Mouse (Mus musculus) ZHBTc4 (cell line): ENCODE data around the gene Ern1.
A peak's percentile ranks its signal among the peaks of the same experiment; 100 is the strongest.

Experiments
- DNase-seq: peaks from one replicate; pipeline ENCODE4 v3.0.0-alpha.2; 2011; ENCODE audit warnings: low read depth, low spot score

Ern1 gene

DNA sequence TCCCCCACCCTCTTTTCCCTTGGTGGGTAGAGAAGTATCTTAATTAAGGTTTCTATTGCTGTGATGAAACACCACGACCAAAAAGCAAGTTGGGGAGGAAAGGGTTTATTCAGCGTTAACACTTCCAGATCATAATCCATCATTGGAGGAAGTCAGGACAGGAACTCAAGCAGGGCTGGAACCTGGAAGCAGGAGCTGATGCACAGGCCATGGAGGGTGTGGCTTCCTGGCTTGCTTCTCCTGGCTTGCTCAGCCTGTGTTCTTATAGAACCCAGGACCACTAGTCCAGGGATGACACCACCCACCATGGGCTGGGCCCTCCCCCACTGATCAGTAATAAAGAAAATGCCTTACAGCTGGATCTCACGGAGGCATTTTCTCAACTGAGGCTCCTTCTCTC lies 96.9 kb downstream of the Ern1 start:
- DNase-seq: no peak

DNA sequence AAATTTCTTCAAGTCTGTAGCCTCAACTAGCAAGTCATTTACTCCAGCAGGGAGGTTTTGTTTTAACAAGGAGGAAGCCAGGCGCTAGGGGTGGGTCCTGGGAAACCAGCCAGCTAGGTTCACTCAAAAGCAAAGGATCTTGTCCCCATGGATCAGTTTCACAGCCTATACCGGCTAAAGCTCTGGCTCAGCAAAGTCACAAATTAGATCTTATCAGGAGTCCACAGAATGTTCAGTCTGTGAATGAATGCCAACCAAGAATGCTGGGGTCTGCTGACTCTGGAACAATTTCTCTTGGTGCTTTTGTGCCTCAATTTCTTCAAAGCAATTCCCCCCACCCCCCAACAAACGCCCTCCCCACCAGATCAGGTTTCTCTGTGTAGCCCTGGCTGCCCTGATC lies 98.0 kb downstream of the Ern1 start:
- DNase-seq: no peak

DNA sequence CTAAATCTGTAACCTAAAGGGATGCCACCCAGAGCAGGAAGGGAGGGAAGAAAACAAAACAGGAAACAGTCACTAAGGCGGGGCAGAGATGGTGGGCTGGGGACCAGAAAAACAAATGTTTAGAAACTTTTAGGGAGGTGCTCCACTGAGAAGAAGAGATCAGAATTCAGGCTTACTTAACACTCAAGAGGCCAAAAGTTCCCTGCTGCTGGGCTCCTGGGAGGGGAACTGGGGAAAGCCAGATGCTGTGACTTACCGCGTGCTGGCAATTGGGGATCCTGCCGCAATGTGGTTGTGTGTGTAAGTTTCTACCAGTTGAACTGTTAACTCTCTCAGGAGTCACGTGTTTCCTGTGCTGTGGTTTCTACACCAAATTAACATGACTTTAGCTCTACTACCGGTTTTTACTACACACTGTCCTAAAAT lies 99.8 kb downstream of the Ern1 start, which contains the start of gene Icam2:
TSS of gene Icam2 (minus strand) at position 285 of the 426 bp plus-strand sequence.
- peak; percentile 15 for DNase-seq

DNA sequence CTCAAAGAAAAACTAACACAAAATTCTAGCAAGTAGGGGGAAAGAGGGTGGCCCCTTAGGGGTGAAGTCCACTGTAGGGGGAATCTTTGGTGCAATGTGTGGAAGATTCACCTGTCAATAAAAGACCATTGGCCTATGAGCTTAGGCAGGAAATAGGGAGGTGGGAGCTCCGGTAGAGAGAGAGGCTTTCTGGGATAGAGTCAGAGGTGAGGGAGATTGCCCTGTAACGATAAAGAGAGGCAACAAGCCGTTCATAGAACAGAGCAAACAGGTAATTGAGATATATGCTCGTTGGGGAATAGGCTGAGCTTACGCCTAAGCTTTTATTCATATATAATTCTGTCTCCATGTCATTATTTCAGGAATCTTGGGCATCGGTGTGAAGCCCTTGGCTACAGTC lies 100.6 kb downstream of the Ern1 start:
- DNase-seq: peak; percentile 21

DNA sequence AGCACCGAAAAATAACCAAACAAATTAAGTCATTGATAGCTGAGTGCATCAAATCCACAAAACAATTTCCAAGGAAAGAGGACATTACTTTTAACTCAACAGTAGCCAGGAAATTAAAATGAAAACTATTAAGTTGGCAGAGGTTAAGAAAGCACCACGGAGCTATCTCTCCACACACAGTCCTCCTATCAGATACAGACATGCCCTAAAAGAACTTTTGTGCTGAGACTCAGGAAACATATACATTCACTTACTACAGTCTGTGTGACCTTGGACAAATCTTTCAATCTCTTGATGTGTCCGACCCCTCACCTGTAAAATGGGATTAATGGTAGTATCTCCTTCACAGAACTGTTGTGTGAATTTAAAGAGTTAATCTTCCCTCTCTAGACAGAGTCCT lies 101.2 kb downstream of the Ern1 start:
- no peak for DNase-seq

DNA sequence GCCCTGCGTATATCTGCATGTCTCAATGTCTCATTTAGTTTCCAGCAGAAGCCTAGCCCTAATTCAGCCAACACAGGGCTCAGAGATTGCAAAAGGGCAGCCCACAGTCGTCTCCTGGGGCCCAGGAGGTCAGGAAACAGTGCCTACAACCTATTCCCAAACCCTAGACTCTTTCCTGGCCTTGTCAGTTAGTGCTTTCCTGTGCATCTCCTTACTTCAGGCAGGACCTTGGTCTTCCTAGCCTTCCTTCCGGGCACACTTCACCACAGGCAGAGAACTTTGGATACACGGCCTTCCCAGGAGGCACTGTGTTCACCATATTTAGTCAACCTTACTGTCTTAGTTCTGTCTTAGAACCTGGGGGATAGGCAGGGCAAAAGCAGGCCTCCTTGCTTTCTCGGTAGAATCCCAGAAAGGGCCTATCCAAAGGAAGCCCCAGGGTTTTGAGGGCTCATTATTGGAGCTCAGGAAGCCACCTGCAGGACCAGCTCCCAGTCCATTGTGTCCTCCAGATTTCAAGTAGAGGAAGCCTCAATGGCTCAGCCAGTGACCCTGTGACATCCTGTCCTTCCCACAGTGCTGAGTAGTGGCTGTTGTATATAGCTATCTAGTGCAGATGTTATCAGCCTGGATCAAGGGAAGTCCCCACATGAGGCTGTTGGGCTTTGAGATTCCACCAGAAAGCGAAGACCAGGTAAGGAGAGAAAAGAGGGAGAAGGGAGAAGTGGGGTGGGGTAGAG lies 104.4 kb downstream of the Ern1 start:
- no peak for DNase-seq

DNA sequence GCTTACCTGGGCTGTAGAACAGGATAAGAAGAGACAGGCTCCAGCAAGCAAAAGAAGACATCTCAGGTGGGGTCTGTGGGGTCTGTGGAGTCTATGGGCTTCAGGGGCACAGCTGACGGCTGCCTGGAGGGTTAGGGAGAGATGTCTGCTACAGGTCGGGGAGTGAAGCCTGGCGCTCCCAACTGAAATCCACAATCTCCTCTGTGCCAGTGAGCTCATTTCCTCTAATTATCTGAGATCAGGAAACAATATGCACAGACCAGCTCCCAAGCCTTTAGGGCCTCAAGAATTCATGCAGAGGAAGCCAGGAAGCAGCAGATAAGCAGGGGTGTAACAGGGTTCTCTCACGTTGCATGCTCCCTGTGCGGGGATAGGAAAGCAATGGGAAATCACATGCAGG lies 105.2 kb downstream of the Ern1 start:
- no peak for DNase-seq

DNA sequence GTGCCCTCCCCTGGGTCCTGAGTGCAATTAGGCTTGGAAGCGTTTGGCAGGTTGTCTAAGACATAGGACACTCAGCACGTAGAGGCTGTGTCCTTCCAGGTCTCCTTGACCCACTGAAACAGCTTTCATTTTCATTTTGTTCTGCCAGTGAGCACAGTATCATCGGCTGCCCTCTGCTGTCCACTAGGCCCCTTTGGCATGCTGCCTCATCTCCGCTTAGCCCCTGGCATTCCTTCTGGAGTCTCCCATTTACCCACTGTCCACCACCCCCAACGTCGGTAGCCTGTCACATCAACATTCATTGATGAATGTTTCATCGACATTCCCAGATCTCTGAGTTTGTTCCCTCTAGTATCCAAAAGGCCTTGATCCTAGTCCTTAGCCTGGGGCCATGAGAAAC lies 105.8 kb downstream of the Ern1 start:
- DNase-seq: no peak

DNA sequence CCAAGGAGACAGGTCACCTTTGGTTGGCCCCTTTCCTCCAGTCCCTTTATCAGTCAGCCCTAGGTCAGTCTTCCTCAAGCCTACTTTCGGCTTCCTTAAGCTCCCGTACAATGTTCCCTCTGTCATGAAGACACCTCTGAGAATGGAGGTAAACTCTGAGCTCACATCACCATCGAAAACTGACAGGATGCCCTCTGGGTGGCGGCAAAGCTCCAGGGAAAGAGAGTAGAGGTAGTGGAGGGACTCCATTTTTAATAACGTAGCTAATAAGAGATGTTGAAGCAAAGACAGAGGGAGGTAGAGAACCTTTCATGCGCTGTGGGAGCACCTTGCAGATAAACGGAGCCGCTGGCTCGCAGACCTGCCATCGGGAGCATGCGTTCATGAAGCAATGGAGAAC lies 106.6 kb downstream of the Ern1 start:
- DNase-seq: no peak

DNA sequence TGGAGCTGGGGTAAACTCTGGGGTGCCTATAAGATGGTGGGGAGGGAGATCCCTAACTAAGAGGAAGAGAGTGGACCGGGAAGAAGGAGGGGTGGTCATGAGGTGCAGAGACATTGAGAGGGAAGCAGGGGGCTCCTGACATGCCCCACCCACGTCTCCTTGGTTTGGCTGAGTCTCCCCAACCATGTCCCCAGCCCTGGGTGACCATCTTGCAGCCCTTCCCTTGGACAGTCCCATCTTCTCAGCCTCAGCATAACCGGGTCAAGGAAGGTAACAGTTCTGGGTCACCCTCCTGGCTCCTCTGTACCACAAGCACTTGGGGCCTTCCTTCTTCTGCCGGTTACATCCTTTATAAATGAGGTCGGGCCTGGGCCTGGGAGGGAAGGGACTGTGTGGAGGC lies 112.7 kb downstream of the Ern1 start:
- no peak for DNase-seq

DNA sequence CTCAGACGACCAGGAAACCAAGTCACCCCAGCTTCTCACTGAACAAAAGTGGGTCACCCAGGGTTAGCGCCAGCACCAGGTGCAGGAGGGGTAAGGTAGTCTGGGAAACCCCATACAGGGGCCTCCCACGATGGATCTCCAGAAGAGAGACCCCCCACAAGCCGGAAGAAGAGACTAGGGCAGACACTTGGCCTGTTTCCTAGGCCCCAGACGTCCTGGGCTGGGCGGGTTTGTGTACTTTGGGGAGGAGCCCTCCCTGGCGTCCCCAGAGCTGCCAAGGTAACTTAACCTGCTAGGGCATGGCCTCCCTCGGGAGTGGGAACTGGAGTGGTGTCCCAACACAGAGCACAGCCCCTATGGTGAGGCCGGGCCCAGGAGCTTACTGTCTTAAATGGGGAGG lies 113.1 kb downstream of the Ern1 start:
- no peak for DNase-seq

DNA sequence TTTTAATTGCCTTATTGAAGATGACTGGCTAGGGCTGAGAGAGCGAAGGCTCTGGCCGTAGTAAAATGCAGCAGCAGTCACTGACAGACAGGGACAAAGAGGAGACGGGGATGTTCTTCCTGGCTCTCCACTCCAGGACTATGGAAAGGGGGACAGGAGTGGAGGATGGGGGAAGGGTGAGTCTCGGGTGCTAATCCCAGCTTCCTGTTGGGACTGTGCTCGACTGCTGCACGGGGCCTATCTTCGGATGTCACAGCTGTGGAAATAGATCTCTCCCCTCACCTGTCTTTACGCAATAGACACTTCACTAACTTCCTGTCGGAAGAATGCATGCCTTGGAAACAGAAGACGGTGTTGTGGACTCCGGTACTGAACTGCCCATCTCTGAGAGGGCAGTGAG lies 113.7 kb downstream of the Ern1 start:
- DNase-seq: no peak

DNA sequence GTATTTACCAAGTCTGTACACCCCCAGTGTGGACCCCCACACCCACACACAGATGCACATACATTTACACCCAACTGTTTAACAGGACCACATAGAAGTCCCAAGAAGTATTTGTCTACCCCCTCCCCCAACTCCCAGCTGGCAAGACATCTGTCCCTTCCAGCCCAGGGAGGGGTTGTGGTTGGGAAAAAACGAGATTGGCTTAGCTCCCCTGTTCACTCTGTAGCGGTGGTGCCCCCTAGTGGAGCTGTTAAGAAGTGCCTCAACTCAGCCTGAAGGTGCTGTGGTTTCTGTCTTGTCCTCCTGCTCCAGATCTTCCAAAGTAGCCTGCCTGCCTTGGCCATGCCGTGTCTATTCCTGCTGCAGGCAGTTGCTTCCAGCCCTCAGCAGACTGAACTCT lies 121.3 kb downstream of the Ern1 start:
- DNase-seq: peak; percentile 86

DNA sequence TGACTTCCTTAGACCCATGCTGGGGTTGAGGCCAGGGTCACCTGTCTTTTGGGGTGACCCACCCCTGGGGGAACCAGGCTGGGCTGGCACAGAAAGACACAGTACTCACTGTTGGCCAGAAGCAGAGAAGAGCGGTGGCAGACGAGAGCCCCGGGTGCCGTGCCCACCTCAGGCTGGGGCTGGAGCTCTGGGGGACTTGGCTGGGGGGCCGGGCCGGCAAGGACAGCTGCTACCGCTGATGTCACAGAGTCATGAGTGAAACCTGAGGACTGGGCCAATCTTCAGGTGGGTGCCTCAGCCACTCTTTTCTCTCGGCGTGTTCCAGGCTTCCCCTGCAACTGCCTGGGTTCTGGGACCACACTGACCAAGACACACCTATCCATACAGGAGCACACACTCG lies 122.3 kb downstream of the Ern1 start, which contains the start of gene Prr29:
TSS of gene Prr29 (plus strand) at position 107 of the 400 bp plus-strand sequence.
- no peak for DNase-seq

DNA sequence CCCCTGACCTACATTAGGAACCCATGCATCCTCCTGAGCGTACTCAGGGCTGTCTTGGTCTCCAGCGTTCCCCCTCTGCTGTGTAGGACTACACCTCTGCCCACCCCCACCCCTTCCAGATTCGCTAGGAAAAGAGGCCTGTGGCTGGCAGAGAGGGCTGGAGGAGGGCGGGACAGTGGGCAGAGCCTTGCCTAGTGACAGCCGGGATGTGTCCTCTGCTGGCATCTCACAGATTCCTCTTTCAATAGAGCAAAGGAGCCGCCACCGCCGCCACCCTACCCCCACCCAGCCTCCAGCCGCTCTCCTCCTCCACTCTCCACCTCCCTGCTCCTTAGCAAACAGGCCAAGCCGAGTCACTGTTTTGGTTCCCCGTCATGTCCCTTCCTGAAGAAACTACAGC lies 122.9 kb downstream of the Ern1 start:
- peak; percentile 42 for DNase-seq

DNA sequence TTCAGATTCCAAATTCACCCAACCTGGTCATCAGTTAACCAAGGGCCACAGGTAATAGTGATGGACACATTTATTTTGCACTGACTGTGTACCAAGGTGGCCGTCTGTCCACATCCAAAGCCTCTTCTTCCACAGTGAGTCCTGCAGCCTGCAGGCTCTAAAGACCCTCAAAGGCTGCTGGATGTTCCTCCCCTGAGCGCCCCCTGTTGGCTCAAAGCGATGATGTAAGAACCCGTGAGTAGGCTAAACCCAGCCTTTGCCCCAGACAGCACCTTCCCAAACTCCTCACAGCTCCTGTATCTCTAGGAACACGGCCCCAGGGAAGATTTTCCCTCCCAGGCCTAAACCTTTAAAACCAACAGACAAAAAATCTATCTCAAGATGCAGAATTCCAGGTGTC lies 128.3 kb downstream of the Ern1 start:
- peak; percentile 65 for DNase-seq

DNA sequence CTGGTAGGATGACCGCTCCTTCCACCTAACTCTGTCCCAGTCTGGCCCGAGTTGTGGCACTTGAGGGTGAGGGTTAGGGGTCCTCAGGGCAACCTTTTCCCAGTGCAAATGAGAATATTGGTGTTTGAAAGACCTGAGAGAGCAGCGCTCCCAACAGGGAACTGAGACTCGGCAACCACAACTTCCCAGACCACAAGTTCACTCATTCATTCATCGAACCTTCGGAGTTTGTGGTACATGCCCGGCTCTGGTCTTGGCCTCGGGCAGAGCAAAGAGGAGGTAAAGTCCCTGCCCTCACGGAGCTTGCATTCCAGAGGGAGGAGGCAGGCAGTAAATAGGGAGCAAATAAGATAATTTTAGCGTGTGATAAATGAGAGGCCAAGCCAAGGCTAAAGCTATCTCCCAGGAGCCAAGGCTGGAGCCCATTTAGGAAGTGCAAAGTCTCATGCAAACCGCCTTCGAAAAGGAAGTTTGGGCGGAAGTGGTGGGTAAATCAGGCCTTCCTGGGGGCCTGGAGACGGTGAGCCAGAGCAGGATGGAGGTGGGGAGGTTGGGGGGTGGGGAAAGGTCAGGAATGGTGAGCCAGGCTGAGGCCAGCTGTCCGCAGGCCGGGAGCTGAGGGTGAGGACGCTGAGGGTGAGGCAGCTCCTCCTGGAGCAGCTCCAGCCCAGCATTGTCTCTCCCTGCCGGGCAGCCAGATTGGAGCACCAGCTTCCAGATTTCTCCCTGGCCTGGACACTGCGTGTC lies 132.1 kb downstream of the Ern1 start:
- DNase-seq: no peak

DNA sequence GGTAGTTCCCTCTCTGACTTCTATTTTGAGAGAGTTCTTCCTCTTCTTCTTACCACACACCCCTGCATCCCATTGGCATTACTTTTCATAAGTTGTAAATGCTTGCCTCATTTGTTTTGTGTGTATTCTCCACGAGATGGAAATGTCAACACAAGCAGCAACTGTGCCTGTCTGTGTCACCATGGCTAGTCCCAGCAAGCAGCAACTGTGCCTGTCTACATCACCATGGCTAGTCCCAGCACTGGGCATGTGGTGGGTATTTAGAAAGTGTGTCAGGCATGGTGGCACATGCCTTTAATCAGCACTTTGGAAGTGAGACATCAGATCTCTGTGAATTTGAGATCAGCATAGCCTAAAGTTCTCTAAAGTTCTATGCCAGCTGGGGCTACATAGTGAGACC lies 133.5 kb downstream of the Ern1 start:
- no peak for DNase-seq

DNA sequence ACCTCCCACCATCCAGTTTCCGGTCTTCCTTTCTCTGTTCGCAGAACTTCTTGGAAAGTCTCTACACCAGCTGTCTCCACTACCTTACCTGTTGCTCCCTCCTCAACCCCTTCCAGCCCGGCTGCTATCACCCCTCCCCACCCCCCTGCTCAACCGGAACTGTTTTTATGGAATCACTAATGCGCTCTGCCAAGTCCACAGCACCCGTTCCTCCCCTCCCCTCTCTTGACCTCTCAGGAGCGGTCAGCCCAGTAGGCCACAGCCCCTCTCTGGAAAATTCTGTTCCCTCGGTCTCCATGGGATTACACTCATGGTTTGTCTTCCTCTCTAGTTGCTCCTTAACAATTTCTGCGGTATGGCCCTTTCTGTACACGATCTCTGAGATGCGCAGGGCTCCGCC lies 134.5 kb downstream of the Ern1 start, which contains the start of gene Scn4a:
TSS of gene Scn4a (minus strand) at position 101 of the 400 bp plus-strand sequence.
- no peak for DNase-seq

DNA sequence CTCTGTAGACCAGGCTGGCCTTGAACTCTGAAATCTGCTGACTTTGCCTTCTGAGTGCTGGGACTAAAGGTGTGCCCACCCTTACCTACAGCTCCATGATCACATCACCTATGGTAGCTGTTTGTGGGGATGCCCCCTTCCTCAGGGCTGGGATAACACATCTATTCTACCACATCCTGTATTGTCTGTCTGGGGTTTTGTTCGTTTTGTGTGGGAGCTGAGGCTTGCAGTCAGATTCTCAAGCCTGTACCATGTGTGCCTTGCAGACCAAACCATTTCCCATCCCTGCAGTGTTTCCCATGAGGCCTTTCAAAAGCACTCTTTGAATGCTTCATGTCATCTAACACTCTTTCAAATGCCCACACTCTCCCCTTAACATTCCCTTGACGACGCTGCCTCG lies 135.7 kb downstream of the Ern1 start:
- DNase-seq: no peak

DNA sequence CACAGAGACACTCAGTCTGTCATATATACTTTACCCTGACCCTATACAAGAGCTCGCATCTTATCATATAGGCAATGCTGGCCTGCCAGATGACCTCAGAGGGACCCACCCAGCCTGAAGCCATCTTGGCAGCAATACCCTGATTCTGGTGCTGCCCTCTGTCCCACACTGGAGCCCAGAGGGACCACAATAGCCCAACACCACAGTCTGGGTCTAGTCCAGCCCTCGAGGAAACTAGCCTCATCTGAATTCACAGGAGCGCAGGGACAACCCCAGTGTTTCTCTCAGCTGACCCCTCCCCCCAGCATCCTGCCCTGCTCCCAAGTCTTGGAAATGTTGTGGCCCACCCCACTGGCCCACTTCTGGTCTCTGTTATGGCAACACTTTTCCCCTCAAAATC lies 136.4 kb downstream of the Ern1 start:
- DNase-seq: no peak

DNA sequence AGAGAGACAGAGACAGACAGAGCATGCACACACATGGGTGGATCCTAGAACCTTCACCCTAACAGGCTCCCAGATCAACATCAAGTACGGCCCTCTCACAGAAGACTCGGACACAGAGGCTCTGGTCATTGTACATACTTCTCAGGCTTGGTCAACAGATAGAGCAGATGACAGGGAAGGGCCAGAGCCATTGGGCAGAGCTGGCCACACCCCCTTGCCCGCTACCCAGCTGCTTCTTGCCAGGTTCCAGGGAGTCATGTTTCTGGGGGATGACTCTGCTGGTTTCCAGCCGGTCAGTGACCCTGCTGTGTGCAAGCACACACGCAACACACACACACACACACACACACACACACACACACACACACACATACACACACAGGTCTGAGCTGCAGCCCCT lies 136.8 kb downstream of the Ern1 start:
- no peak for DNase-seq

DNA sequence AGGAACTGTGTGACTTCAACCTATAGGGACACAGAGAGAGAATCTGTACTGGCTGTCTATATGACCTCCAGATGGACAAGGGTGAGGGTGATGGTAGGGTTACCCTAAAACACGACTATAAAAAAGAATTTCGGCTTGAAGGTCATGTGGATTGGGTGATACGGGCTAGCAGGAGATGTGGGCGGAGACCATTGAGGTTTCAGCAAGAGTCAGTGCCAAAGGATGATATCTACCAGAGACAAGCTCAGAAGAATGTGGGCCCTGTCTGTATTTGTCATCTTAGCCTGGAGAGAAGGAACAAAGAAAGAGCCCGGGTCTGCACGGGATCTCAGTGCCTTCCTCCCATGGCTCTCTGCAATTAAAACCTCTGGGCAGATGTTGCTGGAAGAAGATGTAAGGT lies 137.9 kb downstream of the Ern1 start:
- DNase-seq: no peak
